Mouse (Mus musculus) stomach, postnatal 0 days (tissue): ENCODE data around the gene Wdr66. TPM values are rescaled to one million over a fixed set of nuclear protein-coding genes. Genes with fewer than 3 reads are reported as not detected.
A peak's percentile ranks its signal among the peaks of the same experiment; 100 is the strongest.

Source experiments
- ATAC-seq: fragments of 200-750 bp; cut with Nextera tagmentation; 2 replicates; pipeline ENCODE4 v1.8.0; 2017; ENCODE audit not compliant: low FRiP score, low TSS enrichment
- DNase-seq: peaks from one replicate; pipeline ENCODE4 v3.0.0-alpha.2; 2016; ENCODE audit warnings: low spot score
- H3K27ac ChIP-seq: fragments of 300-500 bp; sonication (generic); replicated peaks from 2 replicates; pipeline ENCODE4 v1.5.1; 2014; ENCODE audit warnings: mild to moderate bottlenecking, control low read depth
- H3K27me3 ChIP-seq: fragments of 300-500 bp; sonication (generic); 2 replicates; pipeline ENCODE4 v1.6.1; 2014; ENCODE audit warnings: low read length; ENCODE audit not compliant: control insufficient read depth, insufficient read depth
- H3K36me3 ChIP-seq: fragments of 300-500 bp; sonication (generic); 2 replicates; pipeline ENCODE4 v1.6.1; 2014; ENCODE audit warnings: low read length, mixed read lengths; ENCODE audit not compliant: control insufficient read depth, insufficient read depth
- H3K4me1 ChIP-seq: fragments of 300-500 bp; sonication (generic); replicated peaks from 2 replicates; pipeline ENCODE4 v1.6.1; 2014; ENCODE audit warnings: antibody characterized with exemption; ENCODE audit not compliant: control insufficient read depth, insufficient read depth
- H3K4me2 ChIP-seq: fragments of 300-500 bp; sonication (generic); replicated peaks from 2 replicates; pipeline ENCODE4 v1.6.1; 2014; ENCODE audit warnings: low read depth, mild to moderate bottlenecking, control low read depth, moderate library complexity
- H3K4me3 ChIP-seq: fragments of 300-500 bp; sonication (generic); 2 replicates; pipeline ENCODE4 v1.5.1; 2014; ENCODE audit warnings: low read depth, low read length, control low read depth
- H3K9ac ChIP-seq: fragments of 300-500 bp; sonication (generic); 2 replicates; pipeline ENCODE4 v1.6.1; 2014; ENCODE audit warnings: mild to moderate bottlenecking, low read length, control low read depth, mixed read lengths
- H3K9me3 ChIP-seq: fragments of 300-500 bp; sonication (generic); 2 replicates; pipeline ENCODE4 v1.6.1; 2016; ENCODE audit warnings: low read length; ENCODE audit not compliant: control insufficient read depth
- CTCF ChIP-seq: IDR thresholded peaks from 2 replicates; pipeline ENCODE4 v1.5.1; 2016; ENCODE audit warnings: antibody characterized with exemption, low read depth, mild to moderate bottlenecking, moderate library complexity
- EP300 ChIP-seq: optimal IDR thresholded peaks from 2 replicates; pipeline ENCODE3; 2016; ENCODE audit warnings: antibody characterized with exemption
- WGBS: fragments of 180-500 bp; shearing (Covaris S2); extraction: QIAGEN DNeasy Blood & Tissue Kit; methylation state at CpG from one replicate; pipeline ENCODE4 v1.1.7; 2014; 5-methylcytosine and 5-hydroxymethylcytosine counted together
- polyA plus RNA-seq: library from polyadenylated mRNA; unstranded; fragments of >200 nt; fragmentation: Nextera tagmentation; extraction: Ambion mirVana; gene quantifications from 2 replicates; pipeline ENCODE4 v1.2.1, GENCODE M21; 2015

The Wdr66 gene
- polyA plus RNA-seq, 1 experiment from 2014 or later, result 0.30 TPM

DNA sequence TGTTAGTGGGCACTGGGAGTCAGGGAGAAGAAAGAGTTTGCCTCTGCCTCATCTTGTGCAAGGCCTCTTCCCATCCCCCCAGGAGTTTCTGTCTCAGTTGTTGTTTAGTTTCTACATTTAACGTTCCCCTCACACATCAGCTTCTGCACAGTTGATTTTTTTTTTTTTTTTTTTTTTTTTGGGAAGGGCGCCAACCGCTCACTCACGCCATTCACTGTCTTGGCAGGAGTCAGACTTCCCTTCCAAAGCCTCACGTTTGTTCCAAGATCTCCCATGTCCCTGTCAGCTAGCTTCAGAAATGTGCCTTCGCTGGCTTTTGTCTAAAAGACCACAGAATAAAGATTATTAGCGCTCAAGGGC, 25.4 kb downstream of the Wdr66 start:
- no peak overlapping the region for H3K9ac ChIP-seq
- H3K9me3 ChIP-seq, result no peaks in the 10 kb centered on the region
- H3K27ac ChIP-seq, result no peak overlapping the region
- H3K27me3 ChIP-seq, result no peaks in the 10 kb centered on the region
- no peaks in the 10 kb centered on the region for H3K36me3 ChIP-seq
- DNase-seq, result no peak
- no peak for ATAC-seq
- TF ChIP-seq CTCF, result no peak
- TF ChIP-seq EP300, result no peak
- no peak overlapping the region for H3K4me3 ChIP-seq
- H3K4me1 ChIP-seq, result no peaks in the 10 kb centered on the region
- 37% methylated on average over 7 of the region's 7 CpGs for WGBS
- H3K4me2 ChIP-seq, result no peak overlapping the region

DNA sequence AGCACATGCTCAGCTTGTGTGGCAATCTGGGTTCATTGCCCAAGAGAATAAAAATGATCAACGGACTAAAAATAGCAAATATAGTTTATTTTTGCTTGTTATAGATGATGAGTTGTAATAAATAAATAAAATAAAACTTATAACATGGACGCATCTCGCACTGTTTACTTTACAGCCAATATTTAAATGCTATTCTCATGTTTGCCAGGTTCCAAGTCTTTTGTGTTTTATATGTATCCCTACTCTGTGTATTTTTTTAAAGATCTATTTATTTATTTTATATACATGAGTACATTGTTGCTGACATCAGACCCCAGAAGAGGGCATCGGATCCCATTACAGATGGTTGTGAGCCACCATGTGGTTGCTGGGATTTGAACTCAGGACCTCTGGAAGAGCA, 25.8 kb downstream of the Wdr66 start:
- Histone ChIP-seq H3K36me3 (no peaks in the 10 kb centered on the region), H3K4me2 (no peak overlapping the region), H3K9me3 (no peaks in the 10 kb centered on the region), H3K4me3 (no peak overlapping the region), H3K27ac (no peak overlapping the region), H3K4me1 (no peaks in the 10 kb centered on the region), H3K27me3 (no peaks in the 10 kb centered on the region), H3K9ac (no peak overlapping the region)
- no peak for ATAC-seq
- WGBS, result 61% methylated on average over 4 of the region's 4 CpGs
- TF ChIP-seq EP300 (no peak), CTCF (no peak)
- no peak for DNase-seq

DNA sequence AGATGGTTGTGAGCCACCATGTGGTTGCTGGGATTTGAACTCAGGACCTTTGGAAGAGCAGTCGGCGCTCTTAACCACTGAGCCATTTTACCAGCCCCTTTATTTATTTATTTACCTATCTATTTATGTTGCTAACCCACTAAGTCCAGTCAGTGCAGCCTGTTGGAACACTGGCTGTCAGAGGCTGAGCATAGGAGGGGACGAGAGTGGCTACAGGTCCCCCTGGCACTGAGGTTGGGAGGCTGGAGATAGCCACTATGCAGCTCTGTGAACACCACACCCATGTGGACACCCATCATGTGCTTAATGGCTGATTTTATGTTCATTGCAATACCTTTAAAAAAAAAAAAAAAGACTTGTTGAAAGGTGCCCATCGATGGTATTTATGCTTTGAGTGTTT, 27.3 kb downstream of the Wdr66 start:
- Histone ChIP-seq H3K9me3 (no peaks in the 10 kb centered on the region), H3K9ac (no peak overlapping the region), H3K4me1 (no peaks in the 10 kb centered on the region), H3K4me3 (no peak overlapping the region), H3K27me3 (no peaks in the 10 kb centered on the region), H3K36me3 (no peaks in the 10 kb centered on the region), H3K27ac (no peak overlapping the region), H3K4me2 (no peak overlapping the region)
- no peak for ATAC-seq
- WGBS, result 82% methylated on average over 4 of the region's 4 CpGs
- TF ChIP-seq CTCF (no peak), EP300 (no peak)
- no peak for DNase-seq

DNA sequence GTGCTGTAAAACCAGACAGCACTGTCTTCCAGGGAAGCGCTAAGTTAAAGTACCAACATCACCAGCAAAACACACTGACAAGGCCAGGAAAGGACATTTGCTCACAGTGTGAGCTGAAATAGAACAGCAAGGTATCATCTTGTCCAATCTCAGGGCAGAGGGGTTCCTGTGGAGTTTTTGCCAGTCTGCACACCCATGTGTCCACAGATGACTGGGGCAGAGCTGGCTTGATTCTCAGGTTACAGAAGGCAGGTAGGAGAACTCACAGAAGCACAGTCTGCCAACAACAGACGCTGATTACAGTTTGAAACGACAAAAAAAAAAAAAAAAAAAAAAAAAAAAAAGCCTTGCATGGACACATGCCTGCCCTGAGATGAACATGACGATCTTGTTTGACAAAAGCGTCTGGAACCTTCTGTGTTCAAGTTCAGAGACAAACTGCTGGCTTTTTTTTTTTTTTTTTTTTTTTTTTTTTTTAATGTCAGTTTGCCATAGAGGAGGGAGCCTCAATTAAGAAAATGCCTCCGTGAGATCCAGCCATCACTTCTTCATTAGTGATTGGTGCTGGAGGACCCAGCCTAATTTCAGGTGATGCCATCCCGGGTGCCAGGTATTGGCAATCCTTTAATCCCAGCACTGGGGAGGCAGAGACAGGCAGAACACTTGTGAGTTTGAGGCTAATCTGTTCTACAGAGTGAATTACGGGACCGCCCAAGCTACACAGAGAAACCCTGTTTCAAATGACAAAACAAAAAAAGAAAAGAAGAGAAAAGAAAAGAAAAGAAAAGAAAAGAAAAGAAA, 29.6 kb downstream of the Wdr66 start:
- no peak overlapping the region for H3K27ac ChIP-seq
- H3K9me3 ChIP-seq, result no peaks in the 10 kb centered on the region
- no peak overlapping the region for H3K4me2 ChIP-seq
- TF ChIP-seq EP300, result no peak
- no peak for TF ChIP-seq CTCF
- WGBS, result 68% methylated on average over 9 of the region's 9 CpGs
- no peak overlapping the region for H3K4me3 ChIP-seq
- H3K27me3 ChIP-seq, result no peaks in the 10 kb centered on the region
- ATAC-seq (no peak), DNase-seq (no peak)
- H3K9ac ChIP-seq, result no peak overlapping the region
- H3K36me3 ChIP-seq, result no peaks in the 10 kb centered on the region
- H3K4me1 ChIP-seq, result no peaks in the 10 kb centered on the region

DNA sequence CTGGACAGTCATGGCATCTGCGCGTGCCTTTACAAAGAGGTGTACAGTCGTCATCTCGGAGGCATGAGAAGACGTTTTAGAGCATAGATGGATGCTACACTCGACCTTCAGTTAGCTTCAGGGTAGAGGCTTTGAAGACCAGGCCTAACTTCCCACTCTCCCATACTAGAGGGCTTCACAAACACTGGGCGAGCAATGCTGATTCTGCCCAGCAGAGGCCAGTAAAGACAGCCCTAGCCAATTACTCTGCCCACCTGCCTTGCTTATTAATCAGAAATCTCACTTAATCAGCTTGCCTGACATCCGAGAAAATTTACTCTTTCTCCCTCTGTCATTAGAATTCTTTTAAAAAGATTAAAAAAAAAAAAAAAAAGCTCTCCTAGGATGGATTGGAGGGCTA, 33.3 kb downstream of the Wdr66 start:
- Histone ChIP-seq H3K4me2 (no peak overlapping the region), H3K27ac (no peak overlapping the region), H3K36me3 (no peaks in the 10 kb centered on the region), H3K27me3 (no peaks in the 10 kb centered on the region), H3K4me1 (no peaks in the 10 kb centered on the region), H3K9me3 (no peaks in the 10 kb centered on the region), H3K4me3 (no peak overlapping the region), H3K9ac (no peak overlapping the region)
- TF ChIP-seq CTCF (peak; percentile 73), EP300 (no peak)
- WGBS, result 41% methylated on average over 8 of the region's 8 CpGs
- DNase-seq (peak; percentile 33), ATAC-seq (no peak)

DNA sequence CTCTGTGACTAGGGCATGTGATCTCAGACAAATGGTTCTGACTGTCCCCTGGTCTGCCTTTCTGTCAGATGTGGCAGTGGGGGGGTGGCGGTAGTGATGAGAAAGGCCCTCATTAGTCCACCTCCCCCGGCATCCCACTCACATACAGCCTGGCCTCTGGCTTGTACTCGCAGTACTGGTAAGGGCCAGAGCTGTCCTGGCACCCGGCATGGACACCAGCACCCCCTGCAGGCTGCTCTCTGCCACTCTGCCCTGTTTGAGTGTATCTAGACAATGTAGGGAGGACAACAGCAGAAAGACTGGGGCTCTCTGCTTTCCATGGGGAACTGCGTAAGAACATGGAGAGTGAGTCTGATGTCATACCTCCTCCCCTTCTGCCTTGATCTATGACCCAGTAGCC, 36.2 kb downstream of the Wdr66 start:
- Histone ChIP-seq H3K4me2 (no peak overlapping the region), H3K9ac (no peak overlapping the region), H3K9me3 (no peaks in the 10 kb centered on the region), H3K4me3 (no peak overlapping the region), H3K36me3 (no peaks in the 10 kb centered on the region), H3K27ac (no peak overlapping the region), H3K27me3 (no peaks in the 10 kb centered on the region), H3K4me1 (no peaks in the 10 kb centered on the region)
- 86% methylated on average over 5 of the region's 5 CpGs for WGBS
- ATAC-seq (no peak), DNase-seq (no peak)
- peak; percentile 46 for TF ChIP-seq CTCF
- TF ChIP-seq EP300, result no peak
